Mouse (Mus musculus) thymus, adult 2 months (tissue): ENCODE data around the gene Dapk2.

Experiments used
- CTCF ChIP-seq: fragments of 200-500 bp; IDR thresholded peaks from 2 replicates; pipeline ENCODE4 v1.5.1; 2012; ENCODE audit warnings: mild to moderate bottlenecking, control low read depth, low read length, moderate library complexity, borderline replicate concordance; ENCODE audit not compliant: control insufficient read depth, poor library complexity, insufficient read depth; ENCODE audit errors: extremely low read depth
- POLR2A ChIP-seq: fragments of 200-500 bp; IDR thresholded peaks from 2 replicates; pipeline ENCODE4 v1.6.1; 2012; ENCODE audit warnings: mild to moderate bottlenecking, low read length, control low read depth, moderate library complexity; ENCODE audit not compliant: control insufficient read depth, poor library complexity, insufficient read depth; ENCODE audit errors: extremely low read depth

DNA sequence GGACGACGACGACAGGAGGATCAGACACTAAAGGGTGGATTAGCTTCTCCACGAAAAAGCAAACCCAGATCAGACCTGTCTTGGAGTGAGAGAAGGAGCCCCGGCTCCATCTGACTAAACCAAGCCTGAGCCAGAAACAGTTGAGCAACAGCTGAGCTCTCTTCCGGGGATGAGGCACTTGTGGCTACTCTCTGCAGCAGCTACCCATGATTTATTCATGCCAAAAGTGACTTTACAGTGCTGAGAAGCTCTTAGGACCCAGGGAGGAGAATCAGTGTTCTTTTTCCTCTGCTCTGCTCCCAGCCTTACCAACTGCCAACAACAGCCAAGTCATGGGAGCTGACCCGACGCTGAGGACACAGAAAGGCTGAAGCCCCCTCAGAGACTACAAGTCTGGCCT is 41.1 kb upstream of the Dapk2 start:
- TF ChIP-seq CTCF (no peak), POLR2A (no peak)
